ENCODE assay signal across 24 mouse cellular contexts in genomic region chr9:66850966-66851365, GRCm38 (mm10). TPM values are rescaled to one million over a fixed set of nuclear protein-coding genes. Genes with fewer than 3 reads are reported as not detected.
DNase-seq lines count a peak whose midpoint lies in the region; ATAC-seq lines count a peak whose summit lies in the region.
"Had no signal": no experiment of that assay in that cellular context is flagged by ENCODE, and none has a peak within 500 bp of the region (broad histone marks: within the 10 kb centered on the region; RNA-seq: fewer than 3 reads in every experiment).

No protein-coding gene starts in this region.

- H3K4me3 ChIP-seq in heart, embryonic 12.5 days, result no peak overlapping the region
- H3K4me3 ChIP-seq in intestine, embryonic 16.5 days (ENCODE audit: low read length), result no peak overlapping the region
- H3K4me3 ChIP-seq: embryonic facial prominence, embryonic 12.5 days; erythroblast, embryonic 14.5 days; forebrain, embryonic 13.5 days; limb, embryonic 15.5 days; midbrain, embryonic 10.5 days; neural tube, embryonic 12.5 days had no signal

- no peaks in the 10 kb centered on the region for H3K27me3 ChIP-seq in heart, embryonic 12.5 days (replicated peaks)
- no peaks in the 10 kb centered on the region for H3K27me3 ChIP-seq in intestine, embryonic 16.5 days (replicated peaks; ENCODE audit: control insufficient read depth, insufficient read depth, low read length)
- H3K27me3 ChIP-seq: embryonic facial prominence, embryonic 12.5 days; forebrain, embryonic 13.5 days; limb, embryonic 15.5 days; neural tube, embryonic 12.5 days had no signal

- peaks cover 19% of the 10 kb centered on the region for H3K4me1 ChIP-seq in heart, embryonic 12.5 days (replicated peaks)
- H3K4me1 ChIP-seq in intestine, embryonic 16.5 days (ENCODE audit: control insufficient read depth, insufficient read depth, low read length), result peaks cover 10% of the 10 kb centered on the region; the same call in 1 of the 2 replicates

- H3K9ac ChIP-seq in heart, embryonic 12.5 days, result no peak overlapping the region
- H3K9ac ChIP-seq in intestine, embryonic 16.5 days (ENCODE audit: low read depth, low read length), result no peak overlapping the region
- H3K9ac ChIP-seq: embryonic facial prominence, embryonic 12.5 days; forebrain, embryonic 13.5 days; limb, embryonic 15.5 days; liver, postnatal 0 days; neural tube, embryonic 12.5 days had no signal

- no peaks in the 10 kb centered on the region for H3K9me3 ChIP-seq in heart, embryonic 12.5 days (replicated peaks)
- no peaks in the 10 kb centered on the region for H3K9me3 ChIP-seq in intestine, embryonic 16.5 days (ENCODE audit: control insufficient read depth, low read length)
- H3K9me3 ChIP-seq: embryonic facial prominence, embryonic 12.5 days; forebrain, embryonic 13.5 days; limb, embryonic 15.5 days; midbrain, embryonic 10.5 days; neural tube, embryonic 12.5 days had no signal

- peaks cover 31% of the 10 kb centered on the region for H3K36me3 ChIP-seq in heart, embryonic 12.5 days
- peaks cover 7% of the 10 kb centered on the region; the same call in 1 of the 2 replicates for H3K36me3 ChIP-seq in intestine, embryonic 16.5 days (ENCODE audit: control insufficient read depth, insufficient read depth, low read length)

- WGBS in heart, embryonic 12.5 days, result 42% methylated on average over 5 of the region's 5 CpGs
- WGBS in intestine, embryonic 16.5 days, result 50% methylated on average over 5 of the region's 5 CpGs

- peak overlapping the region; percentile 11; the same call in 1 of the 2 replicates for H3K4me2 ChIP-seq in heart, embryonic 12.5 days
- H3K4me2 ChIP-seq in intestine, embryonic 16.5 days (ENCODE audit: low read depth, low read length), result no peak overlapping the region
- H3K4me2 ChIP-seq: embryonic facial prominence, embryonic 12.5 days; forebrain, embryonic 13.5 days; limb, embryonic 15.5 days; neural tube, embryonic 12.5 days had no signal

- ATAC-seq in heart, embryonic 12.5 days (ENCODE audit: insufficient number of reproducible peaks, low FRiP score), result no peak
- ATAC-seq in intestine, embryonic 16.5 days, result no peak
- ATAC-seq: forebrain, embryonic 13.5 days; hindbrain, embryonic 16.5 days; liver, postnatal 0 days had no signal

- no peak for DNase-seq in heart, adult 18-20 months
- peak; percentile 39 for DNase-seq in kidney, postnatal 10 days
- DNase-seq in kidney, adult 11 months, result no peak
- DNase-seq in lung, postnatal 36 days, result peak; percentile 47
- no peak for DNase-seq in c-Kit-positive CD71-positive TER-119-positive erythroid progenitor cells, embryonic 14.5 days (ENCODE audit: low spot score)
- no peak for DNase-seq in cerebellum, adult 8-10 months
- DNase-seq: adrenal gland, postnatal 25 days; B cell, adult 2 months; cerebellum, adult 11-12 months; cerebellum, postnatal 36 days; heart, postnatal 4 days; kidney, postnatal 25 days; liver, postnatal 0 days; right cerebral cortex, adult 18-20 months; thymus, postnatal 25 days had no signal

- H3K27ac ChIP-seq in heart, embryonic 12.5 days (ENCODE audit: poor library complexity, severe bottlenecking), result peak overlapping the region; percentile 21
- 0 out of 2 replicates have a peak overlapping the region, but pooled peaks have one; percentile 50 for H3K27ac ChIP-seq in intestine, embryonic 16.5 days (ENCODE audit: low read length)
- H3K27ac ChIP-seq: embryonic facial prominence, embryonic 12.5 days; forebrain, embryonic 13.5 days; limb, embryonic 15.5 days; midbrain, embryonic 10.5 days; neural tube, embryonic 12.5 days had no signal

RNA-seq across cellular contexts. Expression of gene Aph1c, which starts 16.4 kb away (rescaled TPM):
- polyA plus RNA-seq in heart, embryonic 12.5 days (2016; fragmentation: Nextera tagmentation; extraction: Ambion mirVana), result 1.6 and 1.8 TPM in 2 replicates
- total RNA-seq in heart, adult 18-20 months (2021), result 1 to 10 TPM in 1 of 2 experiments, under 1 TPM in 1; 0.72 to 2.6 TPM
- 4.5 and 6.2 TPM in 2 replicates for polyA plus RNA-seq in intestine, embryonic 16.5 days (2015; fragmentation: Nextera tagmentation; extraction: Ambion mirVana)
- polyA plus RNA-seq: erythroblast, embryonic 14.5 days had no signal

RNA-seq across cellular contexts. Expression of gene Gm10647, which starts 54.1 kb away (rescaled TPM):
- 0.24 and 0.61 TPM in 2 replicates for polyA plus RNA-seq in heart, embryonic 12.5 days (2016; fragmentation: Nextera tagmentation; extraction: Ambion mirVana)
- total RNA-seq in heart, adult 18-20 months (2021), result not detected
- 0.29 and 0.55 TPM in 2 replicates for polyA plus RNA-seq in intestine, embryonic 16.5 days (2015; fragmentation: Nextera tagmentation; extraction: Ambion mirVana)
- polyA plus RNA-seq: erythroblast, embryonic 14.5 days had no signal

RNA-seq across cellular contexts. Expression of gene Aph1b, which starts 55.7 kb away (rescaled TPM):
- 8.8 and 9.0 TPM in 2 replicates for polyA plus RNA-seq in heart, embryonic 12.5 days (2016; fragmentation: Nextera tagmentation; extraction: Ambion mirVana)
- total RNA-seq in heart, adult 18-20 months (2021), result 1 to 10 TPM; 5.7 to 6.2 TPM
- 10.2 and 11.2 TPM in 2 replicates for polyA plus RNA-seq in intestine, embryonic 16.5 days (2015; fragmentation: Nextera tagmentation; extraction: Ambion mirVana)

Comparison
In these comparisons a context has a peak if more than half of its experiments do, and no peak if none do; other contexts are left out.
1. DNase-seq: peak in kidney, postnatal 10 days (single experiment) and lung, postnatal 36 days (single experiment); none in heart, adult 18-20 months (0 of 2), kidney, adult 11 months (single experiment), c-Kit-positive CD71-positive TER-119-positive erythroid progenitor cells, embryonic 14.5 days (single experiment) and cerebellum, adult 8-10 months (single experiment).